Mouse (Mus musculus) mouse embryonic stem cell (cell line): Measurements from ENCODE around the gene Pdgfb.

Source experiments
- in situ Hi-C, 2 experiments: fragments of 300-500 bp; cut with MboI; formaldehyde crosslinking; loops; 1 replicate in 1 of 2; 3 replicates in 1 of 2; pipeline ENCODE4 v1.14.3; 2019 to 2020; ENCODE audit warnings: low sequenced_read_pairs in 2 of 2, low pct_unique_long_range_greater_than_20kb in 1 of 2, mixed read lengths in 1 of 2; ENCODE audit not compliant: unreplicated experiment in 1 of 2

Pdgfb gene

DNA sequence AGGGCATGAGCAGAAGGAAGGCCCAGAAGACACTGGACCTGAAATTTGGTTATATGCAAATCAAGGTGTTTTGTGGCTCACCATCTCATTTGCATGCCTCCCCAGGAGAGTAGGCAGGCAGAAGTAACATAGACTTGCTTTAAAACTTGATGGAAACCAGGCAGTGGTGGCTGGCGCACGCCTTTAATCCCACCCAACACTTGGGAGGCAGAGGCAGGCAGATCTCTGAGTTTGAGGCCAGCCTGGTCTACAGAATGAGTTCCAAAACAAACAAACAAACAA is 23.3 kb upstream of the Pdgfb start:
- in situ Hi-C loops: no loop called here

DNA sequence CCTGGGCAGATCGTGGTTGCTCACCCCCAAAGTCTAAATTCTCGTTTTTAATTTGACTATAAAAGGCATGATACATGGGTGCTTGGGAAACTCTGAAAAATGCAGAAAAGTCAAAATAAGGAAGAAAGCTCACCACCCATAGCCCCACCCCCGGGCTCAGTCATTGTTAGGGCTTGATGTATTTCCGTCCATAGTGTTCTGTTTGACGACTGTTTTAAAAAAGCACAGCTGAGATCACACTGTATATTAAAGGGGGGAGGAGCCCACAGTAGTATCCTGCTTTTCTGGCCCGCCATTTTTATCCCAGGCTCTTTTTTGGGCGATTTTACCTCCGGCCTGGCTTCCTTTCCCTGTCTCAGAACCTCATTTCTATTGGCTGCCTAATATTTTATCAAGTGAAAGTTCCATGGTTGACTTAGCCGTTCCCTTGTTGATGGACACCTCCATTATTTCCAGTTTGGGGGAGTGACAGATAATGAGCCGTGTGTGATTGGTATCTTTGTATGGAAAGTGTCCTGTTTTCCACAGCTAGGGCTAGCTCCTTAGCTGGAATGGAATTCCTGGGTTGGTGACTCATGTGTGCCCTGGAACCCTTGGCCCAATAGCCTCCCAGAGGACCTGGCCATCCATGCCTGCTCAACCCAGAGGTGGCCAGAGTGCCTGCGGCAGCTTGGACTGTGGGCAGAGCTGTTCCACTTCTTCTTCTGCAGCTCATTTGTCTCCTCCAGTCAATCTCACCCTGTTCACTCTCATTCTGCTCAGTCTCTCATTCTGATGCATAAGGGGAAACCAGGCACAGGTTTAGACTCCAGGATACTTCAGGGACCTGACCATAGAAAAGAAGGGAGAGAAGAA is 22.7 kb upstream of the Pdgfb start:
- in situ Hi-C loops: no loop called here

DNA sequence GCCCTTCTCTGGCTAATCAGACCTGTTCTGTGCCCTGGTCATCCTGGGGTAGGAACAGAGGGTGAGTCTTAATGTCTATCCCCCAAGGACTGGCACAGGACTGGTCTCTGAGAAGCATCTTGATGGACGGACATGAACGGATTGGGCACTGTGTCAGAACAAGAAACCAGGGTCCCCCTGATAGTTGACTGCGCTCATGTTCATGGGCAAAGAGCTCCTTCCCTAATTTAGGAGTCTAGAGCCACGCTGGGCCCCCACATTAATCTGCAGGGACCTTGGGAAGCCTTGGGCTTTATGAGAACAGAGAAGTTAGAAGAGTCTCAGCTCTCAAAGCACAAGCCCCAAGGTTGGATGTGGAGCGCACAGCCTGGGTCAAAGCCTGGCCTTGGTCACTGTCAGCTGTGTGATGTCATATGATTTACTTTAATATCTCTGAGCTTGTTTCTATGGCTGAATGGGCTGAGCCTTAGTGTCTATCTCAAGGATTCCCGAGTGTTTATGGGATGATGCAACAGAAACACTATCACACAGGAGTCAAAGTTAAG is 20.6 kb upstream of the Pdgfb start:
- in situ Hi-C loops: no loop called here

DNA sequence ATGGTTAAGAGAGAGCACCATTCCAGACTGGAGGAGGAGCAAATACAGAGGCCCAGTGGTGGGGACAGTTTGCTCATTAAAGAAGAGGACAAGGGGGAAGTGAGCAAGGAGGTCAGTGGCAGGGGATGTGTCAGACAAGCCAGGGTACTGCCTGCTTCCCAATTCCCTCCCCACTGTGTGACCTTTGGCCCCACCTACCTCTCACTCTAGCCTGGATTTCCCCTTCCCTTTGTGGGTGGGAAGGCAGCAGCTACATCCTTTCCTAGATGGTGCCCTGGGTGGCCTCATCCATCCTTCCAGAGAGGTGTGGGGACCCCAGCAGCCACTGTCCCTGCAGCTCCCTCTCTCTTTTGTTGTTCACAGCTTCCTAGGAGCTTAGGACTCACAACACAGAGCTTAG is 20.1 kb upstream of the Pdgfb start:
- in situ Hi-C loops: no loop called here

DNA sequence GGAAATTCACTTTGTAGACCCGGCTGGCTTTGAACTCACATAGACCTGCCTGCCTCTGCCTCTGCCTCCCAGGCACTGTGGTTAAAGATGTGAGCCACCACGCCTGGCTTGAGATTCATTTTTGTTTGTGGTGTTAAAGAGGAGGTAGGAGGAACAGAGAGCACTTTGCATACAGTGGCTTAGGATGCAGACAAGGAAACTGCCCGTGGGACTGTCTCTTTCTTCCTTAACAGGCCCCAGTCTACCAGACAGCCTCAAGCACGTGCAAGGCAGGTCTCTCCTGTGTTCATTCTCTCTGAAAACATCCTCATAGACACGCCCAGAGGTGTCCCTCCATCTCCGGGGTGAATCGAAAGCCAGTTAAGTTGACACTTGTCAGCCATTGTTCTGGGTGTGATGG is 19.6 kb upstream of the Pdgfb start:
- in situ Hi-C loops: no loop called here

DNA sequence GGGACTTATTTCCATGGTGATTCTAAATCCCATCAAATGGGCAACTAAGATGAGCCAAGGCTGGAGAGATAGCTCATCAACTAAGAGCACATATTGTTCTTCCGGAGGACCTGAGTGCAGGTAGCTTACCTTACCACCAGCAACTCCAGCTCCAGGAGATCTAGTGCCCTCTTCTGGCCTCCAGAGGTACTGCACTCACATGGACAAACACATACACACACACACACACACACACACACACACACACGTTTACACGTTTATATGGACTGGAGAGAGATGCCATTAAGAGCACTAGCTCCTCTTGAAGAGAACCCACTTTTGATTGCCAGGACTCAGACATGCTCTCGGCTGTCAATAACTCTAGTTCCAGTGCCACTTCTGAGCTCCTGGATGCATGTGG is 16.4 kb upstream of the Pdgfb start:
- in situ Hi-C loops: no loop called here

DNA sequence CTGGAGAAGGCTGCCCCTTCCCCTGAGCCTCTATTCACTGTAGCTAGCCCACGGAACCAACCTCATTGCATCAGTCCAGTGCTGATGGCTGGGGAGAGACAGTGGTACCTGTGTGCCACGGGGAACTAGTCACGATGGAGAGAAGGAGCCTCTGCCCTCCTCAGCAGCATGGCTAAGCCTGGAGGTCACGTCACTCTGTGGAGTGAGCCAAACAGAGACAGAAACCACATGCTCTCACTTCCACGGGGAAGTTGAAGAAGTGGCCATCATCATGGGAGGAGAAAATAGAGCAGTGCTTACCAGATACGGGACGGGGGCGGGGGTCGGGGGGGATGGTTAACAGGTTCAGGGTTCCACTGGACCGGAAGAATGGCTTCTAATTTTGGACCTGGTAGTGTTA is 15.6 kb upstream of the Pdgfb start:
- in situ Hi-C loops: no loop called here

DNA sequence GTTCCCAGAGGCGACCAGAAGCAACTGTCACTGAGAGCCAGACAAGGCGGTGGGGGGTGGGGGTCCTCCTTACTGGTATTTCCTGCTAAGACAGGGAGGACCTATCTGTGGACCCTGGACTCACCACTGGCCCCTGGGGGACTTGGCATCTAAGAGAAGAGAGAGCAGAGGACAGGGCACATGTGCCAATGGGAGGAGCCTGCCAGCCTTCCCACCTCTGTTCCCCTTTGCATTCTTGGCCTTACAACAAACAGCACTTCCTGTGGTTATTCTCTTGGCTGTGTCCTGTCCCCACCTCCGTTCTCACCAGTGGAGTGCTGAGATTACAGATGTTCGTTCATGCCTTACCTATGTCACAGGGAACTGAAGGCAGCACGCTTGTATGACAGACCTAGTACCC is 14.1 kb upstream of the Pdgfb start:
- in situ Hi-C loops: no loop called here

DNA sequence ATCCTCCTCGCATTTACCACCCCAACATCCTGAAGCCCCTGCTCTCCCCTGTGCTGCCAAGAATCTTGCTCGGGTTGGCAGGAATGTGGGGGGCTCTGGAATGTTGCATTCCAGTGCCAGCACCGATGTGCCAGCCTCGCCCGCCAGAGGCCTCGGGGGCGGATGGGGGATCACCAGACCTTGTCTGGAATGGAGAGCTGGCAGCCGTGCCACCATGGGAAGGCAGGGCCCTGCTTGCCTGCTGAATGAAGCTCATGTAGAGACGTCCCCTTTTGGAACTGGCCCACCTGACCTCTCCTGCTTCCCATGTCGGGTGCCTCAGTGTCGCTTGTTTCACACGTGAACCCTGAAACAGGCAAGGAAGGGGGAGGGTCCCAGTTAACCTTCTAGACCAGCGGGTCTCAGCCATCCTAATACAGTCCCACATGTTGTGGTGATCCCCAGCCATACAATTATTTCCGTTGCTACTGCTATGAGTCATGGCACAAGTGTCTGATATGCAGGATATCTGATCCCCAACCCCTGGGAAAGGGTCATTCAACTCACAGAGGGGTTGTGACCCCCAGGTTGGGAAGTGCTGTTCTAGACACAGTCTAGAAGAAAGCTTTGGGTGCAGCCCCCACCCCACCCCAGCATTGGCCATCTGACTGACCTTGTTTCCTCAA is 12.0 kb upstream of the Pdgfb start:
- in situ Hi-C loops: no loop called here

DNA sequence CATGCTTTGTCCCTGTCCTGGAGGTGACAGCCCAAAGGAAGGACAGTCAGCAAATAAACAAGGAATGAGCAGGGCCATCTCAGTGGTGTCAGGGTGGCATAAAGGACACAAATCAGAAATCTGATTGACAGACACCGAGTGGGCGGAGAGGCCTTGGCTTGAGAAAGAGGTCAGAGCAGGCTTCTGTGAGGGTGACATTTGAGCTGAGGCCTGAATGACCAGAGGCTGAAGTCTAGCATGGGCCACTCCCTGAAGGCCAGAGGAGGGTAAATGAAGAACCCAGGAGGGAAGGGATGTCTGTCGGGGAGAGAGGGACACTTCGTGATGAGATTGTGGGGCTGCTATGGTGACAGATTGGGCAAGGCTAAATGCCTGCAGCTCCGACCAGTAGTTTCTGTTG is 11.3 kb upstream of the Pdgfb start:
- in situ Hi-C loops: no loop called here

DNA sequence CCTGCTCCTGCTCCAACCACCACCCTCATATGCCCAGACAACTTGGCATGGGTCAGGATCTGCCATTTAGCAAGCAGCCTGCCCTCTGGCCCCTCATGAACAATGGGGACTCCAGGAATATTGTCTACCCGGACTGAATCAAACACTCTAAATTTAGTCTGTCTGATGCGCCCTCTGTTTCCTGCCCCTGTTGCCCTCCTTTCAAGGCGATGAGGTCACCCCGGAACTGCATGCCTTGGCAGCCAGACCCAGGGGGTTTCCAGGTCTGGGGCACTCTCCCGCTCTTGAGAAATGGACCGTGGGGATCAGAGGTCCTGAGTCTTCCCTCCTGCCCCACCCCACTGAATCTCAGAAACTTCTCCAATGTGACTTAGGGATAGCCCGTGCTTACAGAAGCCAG is 10.8 kb upstream of the Pdgfb start:
- in situ Hi-C loops: no loop called here

DNA sequence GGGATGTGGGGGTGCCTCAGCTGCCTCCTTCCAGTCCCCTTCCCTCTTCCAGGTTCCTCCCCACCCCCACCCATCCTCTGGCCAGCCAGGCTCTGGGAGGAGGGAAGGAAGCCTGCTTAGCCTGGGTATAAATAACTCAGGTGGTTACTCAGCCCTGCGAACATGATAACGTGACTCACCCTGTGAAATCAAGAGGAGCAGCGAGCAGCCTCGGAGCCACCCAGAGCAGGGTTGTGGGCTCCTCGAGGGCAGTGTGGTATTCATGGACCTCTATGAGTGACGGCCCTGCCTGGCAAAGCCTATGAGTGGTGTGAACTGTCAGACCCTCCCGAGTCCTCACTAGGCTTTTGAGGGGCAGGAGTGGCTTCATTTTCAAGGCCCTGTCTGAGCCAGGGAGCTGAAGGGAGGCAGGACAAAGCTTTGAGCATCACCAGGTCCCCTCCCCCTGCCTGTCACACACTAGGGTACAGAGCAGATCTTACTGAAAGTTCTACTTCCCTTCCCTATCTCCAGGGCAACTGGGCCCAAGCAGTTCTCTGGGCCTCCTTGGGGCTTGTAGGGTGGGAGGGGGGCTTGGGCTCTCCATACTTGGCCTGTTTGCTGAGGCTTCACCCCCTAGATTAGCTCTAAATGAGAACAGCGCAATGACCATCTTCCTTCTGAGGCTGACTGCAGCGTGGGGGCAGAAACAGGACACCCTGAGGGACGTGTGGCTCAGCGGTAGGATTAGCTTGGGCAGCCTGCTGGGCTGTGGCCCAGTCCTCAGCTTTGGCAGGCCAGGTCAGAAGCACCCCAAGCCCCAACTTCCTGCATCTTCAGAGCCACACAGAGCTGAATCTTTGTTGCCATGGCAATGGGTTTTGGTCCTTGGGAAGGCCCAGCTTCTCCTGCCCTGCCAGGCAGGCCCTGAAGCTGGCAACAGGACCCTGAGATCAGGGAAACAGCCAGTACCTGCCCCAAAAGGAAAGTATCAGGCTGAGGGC is 9.8 kb upstream of the Pdgfb start:
- in situ Hi-C loops: no loop called here

DNA sequence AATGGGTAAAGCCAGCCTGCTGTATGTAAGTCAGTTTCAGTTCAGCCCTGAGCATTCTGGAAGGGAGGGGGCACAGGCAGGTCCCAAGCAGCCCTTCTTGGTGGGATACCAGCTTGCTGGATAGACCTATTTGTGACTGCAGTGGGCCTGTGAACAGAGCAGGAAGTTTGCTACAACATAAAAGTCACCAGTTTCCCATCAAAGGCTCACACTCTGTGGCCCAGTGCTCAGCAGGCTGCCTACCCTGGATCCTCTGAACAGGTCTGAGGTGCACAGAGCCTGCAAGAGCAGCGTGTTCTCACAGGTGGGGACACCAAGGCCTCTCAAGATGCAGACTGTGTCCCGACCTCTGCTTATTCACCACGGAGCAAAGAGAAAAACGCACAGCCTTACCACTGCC is 5.7 kb upstream of the Pdgfb start:
- in situ Hi-C loops: no loop called here

DNA sequence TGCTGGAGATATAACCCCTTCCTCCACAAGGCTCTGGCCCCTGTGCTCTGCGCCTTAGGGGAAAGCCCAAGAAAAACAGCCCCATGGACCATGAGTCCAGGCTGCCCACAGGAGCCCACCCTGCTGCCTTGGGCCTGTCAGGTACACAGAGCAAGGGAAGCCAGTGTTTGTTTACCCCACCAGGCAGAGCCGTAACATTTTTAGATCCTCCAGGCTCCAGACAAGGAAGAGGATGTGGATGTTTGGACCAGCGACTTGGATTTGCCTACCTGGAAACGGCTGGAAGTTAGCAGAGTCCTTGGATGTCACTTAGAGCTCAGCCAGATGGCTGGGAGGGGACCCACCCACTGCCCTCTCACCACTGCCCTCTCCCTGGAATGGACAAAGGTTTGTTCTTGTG is 4.8 kb upstream of the Pdgfb start:
- in situ Hi-C loops: loop anchor here (5.0 to 10.0 kb wide), 2 partner anchors 37 to 75 kb away; no protein-coding TSS in a partner anchor

DNA sequence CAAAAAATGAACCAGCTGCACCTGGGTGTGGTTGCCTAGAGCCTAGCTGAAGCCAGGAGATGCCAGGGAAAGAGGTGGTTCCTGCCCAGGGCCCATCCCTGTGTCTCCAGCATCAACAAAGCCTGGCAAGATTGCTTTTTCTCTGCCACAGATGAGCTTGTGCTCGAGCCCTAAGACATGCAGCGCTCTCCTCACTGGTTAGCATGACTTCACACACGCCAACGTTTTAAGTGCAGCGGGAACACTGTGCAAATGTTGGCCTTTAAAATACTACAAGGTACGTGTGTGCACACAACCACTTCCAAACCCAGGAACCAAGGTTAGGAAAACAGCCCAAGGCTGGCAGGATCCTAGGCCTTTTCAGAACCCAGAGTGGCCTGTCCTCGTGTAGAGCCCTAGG is 4.4 kb upstream of the Pdgfb start:
- in situ Hi-C loops: loop anchor here (5.0 to 10.0 kb wide), 2 partner anchors 37 to 74 kb away; no protein-coding TSS in a partner anchor

DNA sequence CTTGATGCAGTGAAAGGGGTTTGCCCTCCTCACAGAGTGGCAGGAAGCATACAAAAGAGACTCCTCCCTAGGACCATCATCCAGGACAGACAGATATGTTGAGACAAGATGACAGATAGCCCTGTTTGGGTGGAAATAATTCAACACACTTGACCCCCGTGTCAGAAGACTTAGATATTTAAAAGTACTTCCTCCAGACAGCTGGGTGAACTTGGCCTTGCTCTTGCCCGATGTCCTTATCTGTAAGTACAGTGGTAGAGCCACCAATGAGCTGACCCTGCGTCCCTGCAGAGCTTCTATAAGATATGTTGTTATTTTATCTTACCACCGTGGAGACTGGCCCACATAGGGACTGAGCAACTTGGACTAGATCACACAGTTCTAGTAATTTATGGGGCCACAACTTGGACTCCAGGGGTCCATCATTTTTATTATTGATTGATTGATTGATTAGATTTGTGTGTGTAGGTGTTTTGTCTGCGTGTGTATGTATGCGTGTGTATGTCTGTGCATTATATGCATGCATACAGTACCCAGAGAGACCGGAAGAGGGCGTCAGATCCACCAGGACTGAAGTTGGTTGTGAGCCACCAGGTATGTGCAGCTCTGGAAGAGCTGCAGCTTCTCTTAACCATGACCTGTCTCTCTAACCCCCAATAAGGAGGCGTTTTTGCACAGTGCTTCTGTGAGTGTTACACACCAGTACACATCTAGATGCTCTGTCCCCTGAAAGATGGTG is 2.0 kb upstream of the Pdgfb start:
- in situ Hi-C loops: loop anchor here (5.0 to 10.0 kb wide), 2 partner anchors 34 to 72 kb away; no protein-coding TSS in a partner anchor

DNA sequence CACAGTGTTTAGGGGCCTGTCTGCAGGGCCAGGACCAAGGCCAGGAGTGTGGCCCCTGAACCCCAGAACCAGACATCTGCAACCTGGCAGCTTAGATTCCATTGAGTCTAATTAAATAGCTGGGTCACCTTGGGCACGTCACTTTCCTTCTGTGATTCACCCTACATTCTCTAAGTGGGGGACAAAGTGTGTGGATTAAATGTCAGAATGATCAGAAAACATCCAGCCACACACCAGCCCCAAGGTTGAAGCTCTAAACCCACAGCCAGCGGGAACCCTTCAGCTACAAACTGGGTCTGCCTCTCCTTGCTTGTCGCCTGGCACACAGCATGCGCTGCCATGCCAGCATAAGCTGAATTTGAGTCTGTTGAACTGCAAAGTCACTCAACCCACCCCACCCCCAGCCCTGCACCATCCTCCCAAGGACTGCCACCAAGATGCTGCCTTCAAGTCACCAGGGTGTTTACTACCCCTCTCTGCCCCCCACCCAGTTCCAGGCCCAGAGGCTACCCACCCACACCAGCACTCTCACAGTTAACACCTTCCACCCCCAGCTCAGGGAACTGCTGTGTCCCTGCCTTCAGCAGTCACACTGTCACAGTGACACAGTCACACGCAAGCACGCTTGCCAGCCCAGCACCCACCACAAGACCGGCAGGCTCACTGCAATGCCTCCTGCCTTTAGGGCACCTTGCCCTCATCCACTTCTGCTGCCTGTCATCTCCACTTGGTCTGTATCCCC is 605 bp upstream of the Pdgfb start:
- in situ Hi-C loops: loop anchor here (5.0 to 10.0 kb wide), 2 partner anchors 33 to 71 kb away; no protein-coding TSS in a partner anchor

DNA sequence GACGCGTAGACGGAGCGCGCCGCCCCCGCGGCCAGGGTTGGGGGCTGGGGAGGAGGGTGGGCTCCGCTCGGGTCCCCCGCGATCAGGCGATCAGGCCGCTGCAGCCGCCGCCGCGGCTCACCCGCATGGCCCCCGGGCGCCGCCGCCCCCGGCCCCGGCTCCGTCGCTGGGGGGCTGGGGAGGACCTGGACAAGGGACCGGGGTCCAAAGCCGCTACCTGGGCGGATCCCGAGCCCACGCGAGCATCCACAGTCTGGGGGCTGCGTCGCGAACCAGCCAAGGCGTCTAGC is 801 bp downstream of the Pdgfb start:
- in situ Hi-C loops: loop anchor here in 1 of 2 experiments (10.0 kb wide), 1 partner anchor 69 kb away; no protein-coding TSS in a partner anchor
